Comparison of ENCODE assay signal across 15 mouse cellular contexts in genomic region chr10:37711459-37711858, GRCm38 (mm10).
"Had no signal": no experiment of that assay in that cellular context is flagged by ENCODE, and none has a peak within 500 bp of the region (broad histone marks: within the 10 kb centered on the region; RNA-seq: fewer than 3 reads in every experiment).

No protein-coding gene starts in this region.

- H3K4me1 ChIP-seq: intestine, embryonic 15.5 days; limb, embryonic 12.5 days; midbrain, embryonic 10.5 days; neural tube, embryonic 15.5 days had no signal

- ATAC-seq: intestine, embryonic 15.5 days had no signal

- H3K27ac ChIP-seq: intestine, embryonic 15.5 days; left cerebral cortex, adult 2 months; limb, embryonic 12.5 days; midbrain, embryonic 10.5 days; neural tube, embryonic 15.5 days; stomach, postnatal 0 days had no signal

- H3K27me3 ChIP-seq: intestine, embryonic 15.5 days; limb, embryonic 12.5 days; neural tube, embryonic 15.5 days had no signal

- H3K9ac ChIP-seq: intestine, embryonic 15.5 days; limb, embryonic 12.5 days; neural tube, embryonic 15.5 days had no signal

- H3K4me2 ChIP-seq: intestine, embryonic 15.5 days; limb, embryonic 12.5 days; liver, embryonic 11.5 days; neural tube, embryonic 15.5 days had no signal

- H3K36me3 ChIP-seq: intestine, embryonic 15.5 days; limb, embryonic 12.5 days; midbrain, embryonic 10.5 days; neural tube, embryonic 15.5 days had no signal

- H3K9me3 ChIP-seq: intestine, embryonic 15.5 days; limb, embryonic 12.5 days; midbrain, embryonic 10.5 days had no signal

- DNase-seq: kidney, adult 18-20 months; kidney, postnatal 14 days; lung, postnatal 4 days; midbrain, embryonic 14.5 days; right cerebral cortex, adult 18-20 months; right cerebral cortex, postnatal 25 days; thymus, postnatal 14 days had no signal

- H3K4me3 ChIP-seq: intestine, embryonic 15.5 days; left cerebral cortex, adult 2 months; limb, embryonic 12.5 days; midbrain, embryonic 10.5 days; myocyte; neural tube, embryonic 15.5 days had no signal
